Comparison of ENCODE assay signal across 9 mouse cellular contexts in genomic region chr17:21845545-21846321, GRCm38 (mm10). TPM values are rescaled to one million over a fixed set of nuclear protein-coding genes. Genes with fewer than 3 reads are reported as not detected.
DNase-seq lines count a peak whose midpoint lies in the region.
"Had no signal": no experiment of that assay in that cellular context is flagged by ENCODE, and none has a peak within 500 bp of the region (broad histone marks: within the 10 kb centered on the region; RNA-seq: fewer than 3 reads in every experiment).

TSS of gene Zfp820 (minus strand) at chr17:21845772.

- H3K4me1 ChIP-seq in brown adipose tissue, adult 24 weeks (ENCODE audit: control insufficient read depth, insufficient read depth, insufficient read length, low read length): no peaks in the 10 kb centered on the region
- peaks cover 6% of the 10 kb centered on the region for H3K4me1 ChIP-seq in hindbrain, embryonic 10.5 days (replicated peaks)

- WGBS in hindbrain, embryonic 10.5 days: 4% methylated on average over 22 of the region's 22 CpGs

- H3K27ac ChIP-seq in brown adipose tissue, adult 24 weeks (replicated peaks; ENCODE audit: low read depth, low read length): no peak within 1 kb of the TSS
- peak within 1 kb of the TSS; percentile 91 for H3K27ac ChIP-seq in hindbrain, embryonic 10.5 days

- H3K4me3 ChIP-seq in brown adipose tissue, adult 24 weeks (ENCODE audit: insufficient read depth, low read depth, low read length): peak within 1 kb of the TSS; percentile 79
- H3K4me3 ChIP-seq in hindbrain, embryonic 10.5 days: peak within 1 kb of the TSS; percentile 74

- no peaks in the 10 kb centered on the region for H3K9me3 ChIP-seq in hindbrain, embryonic 10.5 days

- H3K27me3 ChIP-seq in hindbrain, embryonic 10.5 days (ENCODE audit: insufficient read depth, poor library complexity, severe bottlenecking): no peaks in the 10 kb centered on the region

- H3K36me3 ChIP-seq in hindbrain, embryonic 10.5 days: no peaks in the 10 kb centered on the region

- peak; percentile 92 for DNase-seq in MN1 (ENCODE audit: low spot score)
- peak; percentile 20 to 58 for DNase-seq in frontal cortex, postnatal 10 days (ENCODE audit: low spot score in 2 of 2)
- peak; percentile 85 for DNase-seq in hindbrain, embryonic 10.5 days (ENCODE audit: low spot score)
- peak; percentile 7 to 17 for DNase-seq in layer of hippocampus, postnatal 14 days (ENCODE audit: low spot score in 2 of 2)
- DNase-seq in lung, postnatal 10 days: peak; percentile 81
- DNase-seq in retina, embryonic 14.5 days (ENCODE audit: low spot score): peak; percentile 95
- peak; percentile 50 to 65 for DNase-seq in urinary bladder, postnatal 36 days (ENCODE audit: low spot score in 2 of 2)

RNA-seq across cellular contexts. Expression of gene Zfp820, which starts in this region (rescaled TPM):
- 1.4 and 1.6 TPM in 2 replicates for polyA plus RNA-seq in brown adipose tissue, adult 24 weeks (2012; ENCODE audit: insufficient read depth, insufficient read length, missing spikeins)
- polyA plus RNA-seq in hindbrain, embryonic 10.5 days (2016; fragmentation: Nextera tagmentation; extraction: Ambion mirVana): 3.4 and 5.8 TPM in 2 replicates
- total RNA-seq in layer of hippocampus, postnatal 14 days (2021): 1 to 10 TPM; 1.0 to 1.1 TPM
- total RNA-seq: neutrophil, adult 5-6 weeks had no signal

Comparison
In these comparisons a context has a peak if more than half of its experiments do, and no peak if none do; other contexts are left out.
1. DNase-seq: peak in every context shown above with its lines; median percentile 95 in retina, embryonic 14.5 days; 92 in MN1; 85 in hindbrain, embryonic 10.5 days; 81 in lung, postnatal 10 days; 58 in urinary bladder, postnatal 36 days; 39 in frontal cortex, postnatal 10 days; 12 in layer of hippocampus, postnatal 14 days.